Mouse (Mus musculus) adrenal gland, postnatal 10 days (tissue): ENCODE measurements at regions not wholly inside any gene's neighbourhood (a gene's known extent, or its start where the extent isn't known, plus 50 kb on each side); places are given as distances from the start of the nearest gene placed in this dataset.

Source experiments
- DNase-seq: peaks from one replicate; pipeline ENCODE4 v3.0.0; 2021; ENCODE audit warnings: mixed read lengths

GRCm38 (mm10) chr14:61665815-61666214 is 58.6 kb downstream of the Kcnrg start:
- no peak for DNase-seq

- no peak for DNase-seq
These were observed 65.9 kb downstream of the Kcnrg start for GRCm38 (mm10) chr14:61673184-61673583.

- no peak for DNase-seq
These were observed 70.8 kb downstream of the Kcnrg start for GRCm38 (mm10) chr14:61678107-61678506.

- peak; percentile 94 for DNase-seq
These were observed 73.8 kb downstream of the Kcnrg start for GRCm38 (mm10) chr14:61680818-61681707.

- peak; percentile 99 for DNase-seq
These were observed 74.7 kb downstream of the Kcnrg start for GRCm38 (mm10) chr14:61681708-61682701.

GRCm38 (mm10) chr14:61682721-61683355 is 75.6 kb downstream of the Kcnrg start:
- peak; percentile 76 for DNase-seq

- DNase-seq, result no peak
These were observed 76.1 kb downstream of the Kcnrg start for GRCm38 (mm10) chr14:61683356-61683740.

- DNase-seq, result peak; percentile 52
These were observed 76.6 kb downstream of the Kcnrg start for GRCm38 (mm10) chr14:61683791-61684411.

- DNase-seq, result no peak
These were observed 77.4 kb downstream of the Kcnrg start for GRCm38 (mm10) chr14:61684473-61685230.

GRCm38 (mm10) chr14:61685231-61685800 is 78.1 kb downstream of the Kcnrg start:
- no peak for DNase-seq

- DNase-seq, result peak; percentile 61
These were observed 78.9 kb downstream of the Kcnrg start for GRCm38 (mm10) chr14:61686101-61686691.

GRCm38 (mm10) chr14:61686821-61687341 is 79.6 kb downstream of the Kcnrg start:
- peak; percentile 76 for DNase-seq

GRCm38 (mm10) chr14:61687346-61688012 is 80.2 kb downstream of the Kcnrg start:
- DNase-seq, result no peak

GRCm38 (mm10) chr14:61688013-61688520 is 80.8 kb downstream of the Kcnrg start:
- no peak for DNase-seq

- no peak for DNase-seq
These were observed 81.4 kb downstream of the Kcnrg start for GRCm38 (mm10) chr14:61688666-61689065.

GRCm38 (mm10) chr14:61689281-61689680 is 82.0 kb downstream of the Kcnrg start:
- no peak for DNase-seq

- DNase-seq, result no peak
These were observed 82.5 kb downstream of the Kcnrg start for GRCm38 (mm10) chr14:61689776-61690175.

- DNase-seq, result no peak
These were observed 84.6 kb downstream of the Kcnrg start for GRCm38 (mm10) chr14:61691785-61692372.

GRCm38 (mm10) chr14:61694796-61695195 is 87.5 kb downstream of the Kcnrg start:
- peak; percentile 43 for DNase-seq
